9 mouse cellular contexts compared by ENCODE assay signal in genomic region chr11:69171626-69172025, GRCm38 (mm10). TPM values are rescaled to one million over a fixed set of nuclear protein-coding genes. Genes with fewer than 3 reads are reported as not detected.
DNase-seq lines count a peak whose midpoint lies in the region; ATAC-seq and TF ChIP-seq lines count a peak whose summit lies in the region.
"Had no signal": no experiment of that assay in that cellular context is flagged by ENCODE, and none has a peak within 500 bp of the region (broad histone marks: within the 10 kb centered on the region; RNA-seq: fewer than 3 reads in every experiment).

No protein-coding gene starts in this region.

- no peaks in the 10 kb centered on the region for H3K36me3 ChIP-seq in lung, postnatal 0 days (ENCODE audit: insufficient read depth, low read length)
- H3K36me3 ChIP-seq in stomach, postnatal 0 days (ENCODE audit: control insufficient read depth, insufficient read depth, low read length), result no peaks in the 10 kb centered on the region
- H3K36me3 ChIP-seq: liver, embryonic 13.5 days had no signal

- ATAC-seq in cerebellum, adult (ENCODE audit: insufficient number of reproducible peaks, low FRiP score, low TSS enrichment), result no peak
- ATAC-seq in lung, postnatal 0 days, result peak; percentile 81
- no peak; the same call in 1 of the 2 replicates for ATAC-seq in stomach, postnatal 0 days (ENCODE audit: low FRiP score, low TSS enrichment)

- TF ChIP-seq EP300 in lung, postnatal 0 days (IDR thresholded peaks at IDR 0.05), result no peak
- TF ChIP-seq EP300 in stomach, postnatal 0 days (optimal IDR thresholded peaks at IDR 0.05), result no peak

- intact Hi-C loops in heart, postnatal 14 days (cut with DNase I), result no loop called here

- no peaks in the 10 kb centered on the region for H3K4me1 ChIP-seq in lung, postnatal 0 days (ENCODE audit: insufficient read depth, low read depth, low read length)
- no peaks in the 10 kb centered on the region for H3K4me1 ChIP-seq in stomach, postnatal 0 days (replicated peaks; ENCODE audit: control insufficient read depth, insufficient read depth)
- H3K4me1 ChIP-seq: liver, embryonic 13.5 days had no signal

- H3K4me2 ChIP-seq in lung, postnatal 0 days (replicated peaks; ENCODE audit: low read depth, low read length), result no peak overlapping the region
- no peak overlapping the region for H3K4me2 ChIP-seq in stomach, postnatal 0 days (replicated peaks; ENCODE audit: low read depth)
- H3K4me2 ChIP-seq: liver, embryonic 13.5 days had no signal

- peak; percentile 61 to 71 for DNase-seq in cerebellum, adult 18-20 months
- peak; percentile 38 for DNase-seq in right cerebral cortex, postnatal 14 days
- no peak for DNase-seq in right cerebral cortex, postnatal 25 days
- peak; percentile 40 for DNase-seq in embryo, embryonic 10 days (ENCODE audit: low spot score)
- DNase-seq in heart, postnatal 14 days, result peak; percentile 82 to 86
- peak; percentile 88 for DNase-seq in lung, postnatal 0 days (ENCODE audit: low spot score)
- DNase-seq in stomach, postnatal 0 days (ENCODE audit: low spot score), result peak; percentile 45
- DNase-seq: liver, embryonic 13.5 days had no signal

- no peak overlapping the region for H3K4me3 ChIP-seq in lung, postnatal 0 days (ENCODE audit: low read depth, low read length)
- no peak overlapping the region for H3K4me3 ChIP-seq in stomach, postnatal 0 days (ENCODE audit: low read depth, low read length)
- H3K4me3 ChIP-seq: liver, embryonic 13.5 days had no signal

- no peaks in the 10 kb centered on the region for H3K27me3 ChIP-seq in lung, postnatal 0 days (replicated peaks; ENCODE audit: insufficient read depth, low read length)
- no peaks in the 10 kb centered on the region for H3K27me3 ChIP-seq in stomach, postnatal 0 days (ENCODE audit: control insufficient read depth, insufficient read depth, low read length)
- H3K27me3 ChIP-seq: liver, embryonic 13.5 days had no signal

- TF ChIP-seq CTCF in lung, postnatal 0 days (IDR thresholded peaks at IDR 0.05), result peak; percentile 88
- TF ChIP-seq CTCF in stomach, postnatal 0 days (IDR thresholded peaks at IDR 0.05; ENCODE audit: low read depth), result peak; percentile 88

- no peak overlapping the region for H3K27ac ChIP-seq in lung, postnatal 0 days (ENCODE audit: low read length)
- no peak overlapping the region for H3K27ac ChIP-seq in stomach, postnatal 0 days (replicated peaks)
- H3K27ac ChIP-seq: liver, embryonic 13.5 days had no signal

- 21% methylated on average over 7 of the region's 7 CpGs for WGBS in lung, postnatal 0 days
- WGBS in stomach, postnatal 0 days, result 26% methylated on average over 7 of the region's 7 CpGs

- H3K9ac ChIP-seq in lung, postnatal 0 days (replicated peaks; ENCODE audit: low read depth), result no peak overlapping the region
- H3K9ac ChIP-seq in stomach, postnatal 0 days (ENCODE audit: low read length), result no peak overlapping the region
- H3K9ac ChIP-seq: liver, embryonic 13.5 days had no signal

- no peaks in the 10 kb centered on the region for H3K9me3 ChIP-seq in lung, postnatal 0 days (ENCODE audit: low read length)
- no peaks in the 10 kb centered on the region for H3K9me3 ChIP-seq in stomach, postnatal 0 days (ENCODE audit: control insufficient read depth, low read length)
- H3K9me3 ChIP-seq: liver, embryonic 13.5 days had no signal

RNA-seq across cellular contexts. Expression of gene Alox12b, which starts 14.8 kb away (rescaled TPM):
- not detected for total RNA-seq in heart, postnatal 14 days (2021)
- polyA plus RNA-seq in lung, postnatal 0 days (2015; fragmentation: Nextera tagmentation; extraction: Ambion mirVana), result not detected in 2 replicates
- polyA plus RNA-seq in stomach, postnatal 0 days (2015; fragmentation: Nextera tagmentation; extraction: Ambion mirVana), result 80.5 and 91.8 TPM in 2 replicates
- polyA plus RNA-seq: liver, embryonic 13.5 days had no signal

RNA-seq across cellular contexts. Expression of gene Alox8, which starts 26.0 kb away (rescaled TPM):
- total RNA-seq in heart, postnatal 14 days (2021), result 1 to 10 TPM in 1 of 2 experiments, under 1 TPM in 1; 0.88 to 1.7 TPM
- polyA plus RNA-seq in lung, postnatal 0 days (2015; fragmentation: Nextera tagmentation; extraction: Ambion mirVana), result 0.04 and 0.08 TPM in 2 replicates
- 1.2 and 1.3 TPM in 2 replicates for polyA plus RNA-seq in stomach, postnatal 0 days (2015; fragmentation: Nextera tagmentation; extraction: Ambion mirVana)
- polyA plus RNA-seq: liver, embryonic 13.5 days had no signal

RNA-seq across cellular contexts. Expression of gene Aloxe3, which starts 45.9 kb away (rescaled TPM):
- total RNA-seq in heart, postnatal 14 days (2021), result not detected
- polyA plus RNA-seq in lung, postnatal 0 days (2015; fragmentation: Nextera tagmentation; extraction: Ambion mirVana), result 0.13 and 0.44 TPM in 2 replicates
- 20.2 and 22.5 TPM in 2 replicates for polyA plus RNA-seq in stomach, postnatal 0 days (2015; fragmentation: Nextera tagmentation; extraction: Ambion mirVana)
- polyA plus RNA-seq: liver, embryonic 13.5 days had no signal

RNA-seq across cellular contexts. Expression of gene 9130213A22Rik, which starts 49.2 kb away (rescaled TPM):
- under 1 TPM; 0.33 to 0.44 TPM for total RNA-seq in heart, postnatal 14 days (2021)
- polyA plus RNA-seq in lung, postnatal 0 days (2015; fragmentation: Nextera tagmentation; extraction: Ambion mirVana), result 0.42 and 0.50 TPM in 2 replicates
- polyA plus RNA-seq in stomach, postnatal 0 days (2015; fragmentation: Nextera tagmentation; extraction: Ambion mirVana), result 0.24 and 0.41 TPM in 2 replicates
- polyA plus RNA-seq: liver, embryonic 13.5 days had no signal

RNA-seq across cellular contexts. Expression of gene Hes7, which starts 51.4 kb away (rescaled TPM):
- total RNA-seq in heart, postnatal 14 days (2021), result under 1 TPM; 0.14 to 0.32 TPM
- polyA plus RNA-seq in lung, postnatal 0 days (2015; fragmentation: Nextera tagmentation; extraction: Ambion mirVana), result 0.38 and 0.49 TPM in 2 replicates
- polyA plus RNA-seq in stomach, postnatal 0 days (2015; fragmentation: Nextera tagmentation; extraction: Ambion mirVana), result 0.29 and 0.41 TPM in 2 replicates

Comparison
In these comparisons a context has a peak if more than half of its experiments do, and no peak if none do; other contexts are left out.
1. RNA of gene Alox12b, which starts 14.8 kb away (polyA plus RNA-seq): 80.5 to 91.8 TPM in stomach, postnatal 0 days; not detected in lung, postnatal 0 days; every median in the first group is over 10 times any median in the second.
2. RNA of gene Aloxe3, which starts 45.9 kb away (polyA plus RNA-seq): 20.2 to 22.5 TPM in stomach, postnatal 0 days; 0.13 to 0.44 TPM in lung, postnatal 0 days; every median in the first group is over 10 times any median in the second.